Mouse (Mus musculus) hindbrain, embryonic 10.5 days (tissue): ENCODE measurements around the gene Gm10184. TPM values are rescaled to one million over a fixed set of nuclear protein-coding genes. Genes with fewer than 3 reads are reported as not detected.
"Not testable (repeated sequence)": the region's sequence is repeated elsewhere in the genome, so short reads cannot be mapped to it uniquely, and the experiment has no call there.

Source experiments
- DNase-seq: peaks from one replicate; pipeline ENCODE4 v3.0.0-alpha.2; 2017; ENCODE audit warnings: low spot score
- H3K27ac ChIP-seq: fragments of 300-500 bp; sonication (generic); 2 replicates; pipeline ENCODE4 v1.5.1; 2016; ENCODE audit warnings: mild to moderate bottlenecking, moderate library complexity
- H3K27me3 ChIP-seq: fragments of 300-500 bp; sonication (generic); 2 replicates; pipeline ENCODE4 v1.6.1; 2016; ENCODE audit warnings: mild to moderate bottlenecking; ENCODE audit not compliant: poor library complexity, insufficient read depth, severe bottlenecking
- H3K36me3 ChIP-seq: fragments of 300-500 bp; sonication (generic); 2 replicates; pipeline ENCODE4 v1.6.1; 2016; ENCODE audit warnings: mild to moderate bottlenecking, moderate library complexity
- H3K4me1 ChIP-seq: fragments of 300-500 bp; sonication (generic); replicated peaks from 2 replicates; pipeline ENCODE4 v1.6.1; 2016; ENCODE audit warnings: mild to moderate bottlenecking
- H3K4me3 ChIP-seq: fragments of 300-500 bp; sonication (generic); 2 replicates; pipeline ENCODE4 v1.5.1; 2016; ENCODE audit warnings: mild to moderate bottlenecking, moderate library complexity
- H3K9me3 ChIP-seq: fragments of 300-500 bp; sonication (generic); 2 replicates; pipeline ENCODE4 v1.6.1; 2016; ENCODE audit warnings: mild to moderate bottlenecking, moderate library complexity
- WGBS: fragments of 180-500 bp; shearing (Covaris S2); methylation state at CpG from one replicate; pipeline ENCODE4 v1.1.7; 2016; 5-methylcytosine and 5-hydroxymethylcytosine counted together
- polyA plus RNA-seq: library from polyadenylated mRNA; unstranded; fragments of >200 nt; fragmentation: Nextera tagmentation; extraction: Ambion mirVana; gene quantifications from 2 replicates; pipeline ENCODE4 v1.2.1, GENCODE M21; 2016

Gene Gm10184
- 84.7 and 96.6 TPM in 2 replicates for polyA plus RNA-seq

GRCm38 (mm10) chr17:89910349-89910748, at the start of gene Gm10184:
Gene Gm10184 (minus strand): TSS chr17:89910449.
- no peaks in the 10 kb centered on the region for H3K4me1 ChIP-seq
- no peaks in the 10 kb centered on the region for H3K27me3 ChIP-seq
- DNase-seq = no peak
- H3K4me3 ChIP-seq = no peak within 1 kb of the TSS
- no peak within 1 kb of the TSS for H3K27ac ChIP-seq
- WGBS = 95% methylated on average over 6 of the region's 6 CpGs
- no peaks in the 10 kb centered on the region for H3K9me3 ChIP-seq
- H3K36me3 ChIP-seq = no peaks in the 10 kb centered on the region

- Histone ChIP-seq H3K27ac (no peak overlapping the region), H3K27me3 (no peaks in the 10 kb centered on the region), H3K9me3 (no peaks in the 10 kb centered on the region), H3K36me3 (no peaks in the 10 kb centered on the region), H3K4me3 (no peak overlapping the region), H3K4me1 (no peaks in the 10 kb centered on the region)
- no peak for DNase-seq
- WGBS = 54% methylated on average over 2 of the region's 2 CpGs
Measured at GRCm38 (mm10) chr17:89933950-89934349, 23.7 kb upstream of the Gm10184 start.

DNA sequence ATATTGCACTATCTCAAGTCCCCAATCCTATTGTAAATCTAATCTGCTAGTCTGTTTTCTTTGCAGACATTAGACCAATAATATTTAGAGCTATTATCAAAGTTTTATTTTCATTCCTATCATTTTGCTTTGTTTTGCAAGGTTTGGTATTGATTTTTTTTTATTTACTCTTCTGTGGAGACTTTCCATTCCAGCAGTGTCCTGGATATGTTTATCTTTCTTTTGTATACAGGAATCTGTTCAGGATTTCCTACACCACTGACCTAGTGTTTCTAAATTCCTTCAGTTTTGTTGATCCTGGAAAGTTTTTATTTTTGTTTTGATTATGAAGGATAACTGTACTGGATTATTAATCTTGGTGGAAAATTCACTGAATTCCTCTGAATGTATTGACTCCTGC, 2.6 kb downstream of the Gm10184 start:
- H3K36me3 ChIP-seq = no peaks in the 10 kb centered on the region
- H3K9me3 ChIP-seq = no peaks in the 10 kb centered on the region
- no peaks in the 10 kb centered on the region for H3K27me3 ChIP-seq
- DNase-seq = no peak
- H3K4me1 ChIP-seq = no peaks in the 10 kb centered on the region
- no peak overlapping the region for H3K4me3 ChIP-seq
- no peak overlapping the region for H3K27ac ChIP-seq

DNA sequence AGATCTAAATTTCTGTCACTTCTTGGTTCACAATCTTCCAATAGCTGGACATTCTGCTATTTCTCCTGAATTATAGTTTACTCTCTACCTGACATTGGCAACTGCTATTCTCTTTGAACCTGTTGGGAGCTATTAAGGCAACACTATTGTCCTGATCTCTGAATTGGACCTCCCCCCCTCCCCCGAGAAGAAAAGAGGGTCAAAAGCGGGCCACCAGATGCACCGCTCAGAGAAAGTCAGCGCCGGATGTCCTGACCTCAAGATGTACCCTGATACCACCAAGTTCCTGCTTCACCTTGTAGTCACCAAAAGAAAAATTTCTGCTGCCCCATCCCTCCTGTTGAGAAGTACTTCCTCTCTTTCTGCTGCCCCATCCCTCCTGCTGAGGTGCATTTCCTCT, 5.5 kb downstream of the Gm10184 start:
- not testable (repeated sequence) for H3K4me3 ChIP-seq, H3K27me3 ChIP-seq, H3K36me3 ChIP-seq, DNase-seq, H3K4me1 ChIP-seq, H3K27ac ChIP-seq, H3K9me3 ChIP-seq
- 96% methylated on average over 5 of the region's 5 CpGs for WGBS

- no peaks in the 10 kb centered on the region for H3K4me1 ChIP-seq
- 87% methylated on average over 1 of the region's 1 CpGs for WGBS
Measured at GRCm38 (mm10) chr17:89902767-89903166, 7.5 kb downstream of the Gm10184 start.

GRCm38 (mm10) chr17:89900610-89901009, 9.6 kb downstream of the Gm10184 start:
- Histone ChIP-seq H3K36me3 (no peaks in the 10 kb centered on the region), H3K4me3 (no peak overlapping the region), H3K27ac (no peak overlapping the region), H3K4me1 (no peaks in the 10 kb centered on the region), H3K27me3 (no peaks in the 10 kb centered on the region), H3K9me3 (no peaks in the 10 kb centered on the region)
- WGBS = 65% methylated on average over 7 of the region's 7 CpGs
- no peak for DNase-seq

More at GRCm38 (mm10) chr17:89902767-89903166, 7.5 kb downstream of the Gm10184 start:
- DNase-seq = no peak
- no peaks in the 10 kb centered on the region for H3K9me3 ChIP-seq
- no peak overlapping the region for H3K27ac ChIP-seq
- H3K27me3 ChIP-seq = no peaks in the 10 kb centered on the region
- no peak overlapping the region for H3K4me3 ChIP-seq
- no peaks in the 10 kb centered on the region for H3K36me3 ChIP-seq

DNA sequence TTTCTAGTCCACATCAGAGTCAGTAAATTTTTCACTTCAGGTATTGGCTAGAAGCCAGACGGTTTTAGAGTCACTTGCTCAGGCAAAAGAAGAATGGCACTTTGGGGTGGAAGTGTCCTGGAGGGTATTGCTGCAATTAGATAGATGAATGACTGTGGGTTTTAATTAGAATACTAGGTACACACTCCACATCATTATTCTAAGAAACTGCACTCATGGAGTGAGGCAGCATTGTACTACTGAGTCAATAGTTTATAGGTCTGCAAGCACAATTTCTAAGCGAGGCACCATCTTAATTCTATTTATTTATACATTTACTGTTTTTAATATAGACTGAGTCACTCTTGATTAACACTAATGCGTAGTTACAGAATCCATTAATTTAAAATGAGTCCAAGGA, 10.4 kb downstream of the Gm10184 start:
- H3K9me3 ChIP-seq = no peaks in the 10 kb centered on the region
- H3K36me3 ChIP-seq = no peaks in the 10 kb centered on the region
- no peak for DNase-seq
- no peaks in the 10 kb centered on the region for H3K4me1 ChIP-seq
- H3K4me3 ChIP-seq = no peak overlapping the region
- WGBS = 85% methylated on average over 3 of the region's 3 CpGs
- no peaks in the 10 kb centered on the region for H3K27me3 ChIP-seq
- H3K27ac ChIP-seq = no peak overlapping the region

- Histone ChIP-seq H3K9me3 (no peaks in the 10 kb centered on the region), H3K27me3 (no peaks in the 10 kb centered on the region), H3K4me1 (no peaks in the 10 kb centered on the region), H3K36me3 (no peaks in the 10 kb centered on the region), H3K4me3 (no peak overlapping the region), H3K27ac (no peak overlapping the region)
- WGBS = 85% methylated on average over 3 of the region's 3 CpGs
- no peak for DNase-seq
Measured at GRCm38 (mm10) chr17:89864996-89865395, 45.3 kb downstream of the Gm10184 start.
